Mouse (Mus musculus) erythroid progenitor cell, adult 5-6 weeks (primary cell): Measurements from ENCODE around the gene Ass1. TPM values are rescaled to one million over a fixed set of nuclear protein-coding genes. Genes with fewer than 3 reads are reported as not detected.
A peak's percentile ranks its signal among the peaks of the same experiment; 100 is the strongest.

Experiments used
- ATAC-seq: replicated peaks from 2 replicates; pipeline ENCODE4 v1.8.0; 2016; ENCODE audit warnings: moderate number of reproducible peaks, mild to moderate bottlenecking, moderate TSS enrichment, inconsistent platforms; ENCODE audit not compliant: poor library complexity, low FRiP score, severe bottlenecking
- total RNA-seq, 2 experiments: library from RNA; stranded (forward) in 1 of 2; stranded (reverse) in 1 of 2; fragments of 150-400 nt in 1 of 2; fragments of 186-747, 209-891 nt in 1 of 2; gene quantifications; 2 replicates each; pipeline versions ENCODE4 v1.2.3 to v1.2.4; 2015 to 2017; ENCODE audit warnings: low replicate concordance in 2 of 2

The Ass1 gene
- 5.0 and 15.1 TPM in 2 replicates for total RNA-seq (2015; ENCODE audit: low replicate concordance)
- total RNA-seq (2017; ENCODE audit: low replicate concordance): 3.9 and 6.1 TPM in 2 replicates

DNA sequence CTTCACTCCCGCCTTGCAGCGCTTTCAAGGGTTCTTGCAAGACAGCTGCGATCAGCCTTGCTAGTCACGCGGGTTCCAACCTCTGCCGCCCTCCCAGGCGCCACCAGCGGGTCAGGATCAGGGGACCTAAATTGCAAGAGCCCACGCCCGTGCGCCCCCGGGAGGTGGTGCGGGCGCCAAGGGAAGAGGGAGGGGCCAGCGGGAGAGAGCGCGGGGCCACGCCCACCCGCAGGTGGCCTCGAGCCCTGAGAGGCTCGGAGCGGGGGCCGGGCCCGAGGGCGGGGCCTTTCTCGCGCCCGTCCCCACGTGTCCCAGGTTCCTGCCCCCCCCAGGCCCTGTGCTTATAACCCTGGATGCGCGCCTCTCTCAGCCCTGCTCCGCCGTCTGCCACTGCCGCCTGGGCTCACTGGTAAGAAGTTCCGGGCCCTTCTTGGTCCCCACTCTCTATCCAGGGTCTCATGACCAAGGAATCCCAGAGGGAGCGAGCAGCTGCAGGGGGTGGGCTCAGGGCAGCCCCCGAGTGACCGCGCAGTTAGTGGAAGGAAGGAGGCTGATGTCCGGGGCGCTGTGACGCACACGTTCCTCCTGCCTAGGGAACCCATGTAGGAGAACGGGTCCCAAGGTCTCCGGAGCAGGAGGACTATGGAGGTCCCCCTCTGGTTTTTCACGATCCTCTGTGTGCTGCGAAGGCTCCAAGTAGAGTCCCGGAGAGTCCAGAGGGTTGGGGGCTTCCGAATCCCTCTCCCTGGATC is at the start of gene Ass1:
Gene Ass1 (plus strand): TSS at position 277 of the 752 bp plus-strand sequence.
- 0 out of 2 replicates have a peak, but pooled peaks have one; percentile 21 for ATAC-seq

DNA sequence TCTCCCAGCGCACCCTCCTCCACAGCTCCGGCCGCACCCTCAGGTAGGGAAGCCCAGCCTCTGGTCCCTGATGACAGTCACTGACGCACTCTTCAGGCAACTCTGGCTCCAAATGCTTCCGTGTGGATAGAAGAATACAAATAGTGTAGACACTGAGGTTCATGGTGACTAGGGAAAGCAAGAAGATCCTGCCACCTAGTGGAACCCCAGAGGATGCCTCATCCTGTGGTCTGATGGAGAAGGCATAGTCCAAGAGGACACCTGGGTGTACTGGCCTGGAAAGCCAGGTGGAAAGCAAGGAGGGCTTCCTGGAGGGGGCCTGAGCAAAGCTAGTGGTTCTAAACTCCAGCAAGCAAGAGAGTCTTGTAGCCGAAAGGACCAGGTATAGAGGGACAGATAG is 49.1 kb upstream of the Ass1 start:
- ATAC-seq: no peak

GRCm38 (mm10) chr2:31422576-31422975 is 47.4 kb upstream of the Ass1 start:
- ATAC-seq: no peak

DNA sequence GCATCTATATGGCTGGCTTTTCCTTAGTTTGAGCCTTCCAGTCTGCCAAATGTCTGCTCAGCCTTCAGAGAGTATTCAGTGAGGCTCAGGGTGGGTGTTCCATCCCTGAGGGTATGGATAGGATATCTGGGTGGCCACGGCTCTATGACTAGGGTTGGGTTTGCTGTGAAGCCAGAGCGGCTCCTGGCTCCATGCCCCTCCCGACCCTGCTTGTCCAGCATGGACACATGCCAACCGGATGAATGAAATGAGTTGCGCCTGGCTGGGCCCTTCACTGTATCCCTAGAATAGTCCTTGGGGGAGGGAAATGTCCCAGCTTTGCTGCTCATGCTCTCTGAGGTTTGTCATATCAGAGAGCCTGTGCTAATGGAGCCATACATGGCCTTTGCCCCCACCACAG is 38.5 kb upstream of the Ass1 start:
- ATAC-seq: no peak

DNA sequence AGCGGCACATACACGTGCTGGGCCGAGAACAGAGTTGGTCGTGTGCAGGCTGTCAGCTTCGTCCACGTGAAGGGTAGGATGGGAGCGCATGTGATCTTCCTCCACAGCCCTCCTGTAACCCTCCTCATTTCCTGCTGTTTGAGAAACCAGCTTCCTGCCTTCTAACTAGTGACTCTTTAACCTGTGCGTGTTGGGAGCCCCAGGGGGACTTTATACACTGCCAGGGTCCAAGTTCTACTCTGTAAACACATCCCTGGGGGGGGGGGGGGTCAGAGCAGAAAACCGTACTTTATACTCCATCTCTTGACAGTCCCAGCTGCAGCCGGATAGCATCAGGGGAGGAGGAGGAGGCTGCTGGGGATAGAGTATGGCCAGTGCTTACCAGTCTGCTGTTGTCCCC is 35.3 kb upstream of the Ass1 start:
- no peak for ATAC-seq

DNA sequence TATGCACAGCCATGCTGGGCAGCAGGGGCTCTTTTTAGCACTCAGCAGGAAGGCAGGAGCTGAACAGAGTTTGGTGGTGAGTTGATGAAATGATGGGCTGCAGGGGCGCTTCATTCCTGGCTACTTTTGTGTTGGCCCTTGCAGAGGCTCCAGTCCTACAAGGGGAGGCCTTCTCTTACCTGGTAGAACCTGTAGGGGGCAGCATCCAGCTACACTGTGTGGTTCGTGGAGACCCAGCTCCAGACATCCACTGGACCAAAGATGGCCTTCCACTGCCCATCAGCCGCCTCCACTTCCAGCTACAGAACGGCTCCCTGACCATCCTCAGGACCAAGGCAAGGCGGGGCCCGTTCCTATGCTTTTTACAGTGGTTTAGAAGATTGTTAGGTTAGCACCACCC is 34.4 kb upstream of the Ass1 start:
- no peak for ATAC-seq

DNA sequence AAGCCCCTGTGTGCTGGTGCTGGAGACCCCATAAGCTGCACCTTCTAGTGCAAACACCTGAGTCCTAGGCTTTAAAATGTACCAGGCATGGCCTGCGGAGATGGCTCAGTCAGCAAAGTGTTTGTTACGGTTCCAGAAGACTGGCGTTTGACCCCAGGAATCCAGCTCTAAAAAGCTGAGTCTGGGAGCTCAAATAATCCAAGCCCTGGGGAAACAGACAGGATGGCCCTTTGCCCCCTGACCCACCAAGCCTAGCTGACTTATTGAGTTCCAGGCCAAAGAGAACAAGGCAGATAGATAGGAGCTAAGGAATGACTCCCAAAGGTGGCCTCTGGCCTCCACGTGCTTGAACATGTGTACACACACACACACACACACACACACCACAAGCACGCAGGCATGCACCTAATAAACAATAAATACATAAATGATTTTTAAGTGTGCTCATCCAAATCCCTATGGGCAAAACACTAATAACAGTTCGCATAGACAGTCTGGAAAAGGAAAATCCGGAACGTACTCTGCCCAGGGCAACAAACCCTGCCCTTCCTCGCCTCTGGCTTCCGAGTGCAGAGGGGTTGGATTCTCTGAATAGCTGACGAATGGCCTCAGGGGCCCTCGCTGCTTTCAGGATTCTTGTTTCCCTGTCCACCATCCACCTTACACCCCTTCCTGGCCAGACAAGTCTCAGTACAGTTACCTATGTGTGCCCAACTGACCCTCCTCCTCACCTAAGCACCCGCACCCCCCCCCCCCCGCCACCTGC is 32.3 kb upstream of the Ass1 start:
- no peak for ATAC-seq

DNA sequence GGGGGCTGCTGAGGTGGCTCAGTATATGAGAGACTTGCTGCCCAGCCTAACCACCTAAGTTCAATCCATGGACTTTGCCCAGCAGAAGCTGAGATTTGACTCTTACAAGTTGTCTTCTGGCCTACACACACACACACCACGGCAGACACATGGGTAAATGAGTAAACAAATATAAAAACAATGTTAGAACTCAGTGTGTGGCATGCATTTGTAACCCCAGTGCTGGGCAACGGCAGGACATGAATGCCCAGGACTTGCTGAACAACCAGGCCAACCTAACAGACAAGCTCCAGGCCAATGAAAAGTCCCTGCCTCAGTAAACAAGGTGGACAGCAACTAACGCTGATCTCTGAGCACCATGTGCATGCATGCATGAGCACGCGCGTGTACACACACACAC is 30.4 kb upstream of the Ass1 start:
- ATAC-seq: no peak

GRCm38 (mm10) chr2:31442480-31443160 is 27.4 kb upstream of the Ass1 start:
- no peak for ATAC-seq

DNA sequence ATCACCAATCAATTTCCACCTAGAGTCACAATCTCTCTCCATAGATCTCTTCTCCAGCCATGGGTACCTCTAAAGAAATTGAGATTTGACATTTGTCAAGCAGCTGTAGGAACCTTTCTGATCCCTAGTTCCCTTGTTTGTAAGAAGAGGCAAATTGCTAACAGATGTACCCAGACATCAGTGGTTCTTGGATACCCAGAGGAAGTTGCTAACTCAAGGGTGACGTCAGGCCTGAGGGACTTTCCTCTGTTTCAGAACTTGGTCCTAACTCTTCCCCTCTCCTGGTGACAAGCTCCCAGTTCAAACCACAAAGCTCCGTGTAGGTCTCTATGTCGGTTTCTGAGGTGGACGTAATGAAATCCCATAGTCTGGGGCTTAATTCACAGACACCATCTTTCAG is 24.0 kb upstream of the Ass1 start:
- no peak for ATAC-seq

GRCm38 (mm10) chr2:31446456-31446855 is 23.6 kb upstream of the Ass1 start:
- no peak for ATAC-seq

DNA sequence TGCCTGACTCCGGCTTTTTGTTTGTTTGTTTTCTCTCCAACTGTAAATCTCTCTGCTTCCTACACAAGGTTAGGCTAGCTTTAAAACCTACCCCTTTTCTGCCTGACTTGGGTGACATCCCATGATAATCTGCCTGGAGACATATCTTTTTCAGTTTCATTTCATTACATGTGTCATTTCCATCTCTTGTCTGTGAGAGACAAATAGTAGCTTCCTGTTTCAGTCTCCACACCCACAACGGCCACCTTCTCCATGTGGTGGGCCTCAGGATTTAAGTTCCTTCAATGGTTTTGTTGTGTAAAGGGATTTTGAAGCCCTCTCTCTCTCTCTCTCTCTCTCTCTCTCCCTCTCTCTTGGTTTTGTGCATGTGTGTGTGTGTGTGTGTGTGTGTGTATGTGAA is 22.5 kb upstream of the Ass1 start:
- ATAC-seq: no peak

DNA sequence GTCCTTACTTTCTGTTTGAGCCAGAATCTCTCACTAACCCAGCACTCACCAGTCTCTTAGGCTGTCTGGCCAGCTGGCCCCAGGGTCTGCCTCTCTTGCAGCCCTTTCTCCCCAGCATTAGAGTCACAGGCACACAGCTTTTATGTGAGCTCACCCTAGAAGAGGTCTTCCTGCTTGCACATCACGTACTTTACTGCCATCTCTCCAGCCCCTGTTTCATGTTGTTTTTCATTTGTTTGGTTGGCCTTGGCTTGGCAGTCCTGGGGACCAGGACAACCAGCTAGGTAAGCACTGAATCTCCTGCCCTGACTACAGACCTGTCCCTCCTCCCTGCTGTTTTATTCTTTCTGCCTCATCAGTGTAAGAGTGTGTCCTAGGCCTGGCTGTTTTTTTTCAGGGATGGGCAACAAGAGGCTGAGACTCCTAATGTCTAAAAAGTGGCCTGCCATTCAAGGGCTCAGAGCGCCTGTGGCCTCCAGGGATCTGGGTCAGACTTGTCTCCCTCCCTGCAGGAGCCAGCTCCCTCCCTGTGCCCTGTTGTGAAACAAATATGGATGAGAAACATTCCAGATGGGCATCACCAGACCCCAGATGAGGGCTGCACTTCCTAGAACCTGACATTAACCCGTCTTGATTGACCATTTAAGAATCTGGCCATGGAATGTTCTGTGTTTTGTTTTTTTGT is 21.1 kb upstream of the Ass1 start:
- ATAC-seq: no peak

- no peak for ATAC-seq
These were observed 20.6 kb upstream of the Ass1 start for GRCm38 (mm10) chr2:31449441-31449815.

DNA sequence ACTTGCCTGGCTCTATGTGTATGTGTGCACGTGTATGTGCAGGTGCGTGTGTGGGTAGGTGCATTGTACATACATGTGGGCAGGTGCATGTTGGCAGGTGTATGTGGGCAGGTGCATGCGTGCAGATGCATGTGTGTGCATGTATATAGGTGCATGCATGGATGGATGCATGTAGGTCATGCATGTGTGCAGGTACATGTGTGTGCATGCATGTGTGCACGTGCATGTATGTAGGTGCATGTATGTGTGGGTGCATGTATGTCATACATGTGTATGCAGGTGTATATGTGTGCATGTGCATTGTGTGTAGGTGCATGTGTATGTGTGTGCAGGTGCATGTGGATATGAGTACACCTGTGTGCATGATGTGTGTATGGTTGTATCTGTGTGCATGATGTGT is 20.1 kb upstream of the Ass1 start:
- no peak for ATAC-seq

DNA sequence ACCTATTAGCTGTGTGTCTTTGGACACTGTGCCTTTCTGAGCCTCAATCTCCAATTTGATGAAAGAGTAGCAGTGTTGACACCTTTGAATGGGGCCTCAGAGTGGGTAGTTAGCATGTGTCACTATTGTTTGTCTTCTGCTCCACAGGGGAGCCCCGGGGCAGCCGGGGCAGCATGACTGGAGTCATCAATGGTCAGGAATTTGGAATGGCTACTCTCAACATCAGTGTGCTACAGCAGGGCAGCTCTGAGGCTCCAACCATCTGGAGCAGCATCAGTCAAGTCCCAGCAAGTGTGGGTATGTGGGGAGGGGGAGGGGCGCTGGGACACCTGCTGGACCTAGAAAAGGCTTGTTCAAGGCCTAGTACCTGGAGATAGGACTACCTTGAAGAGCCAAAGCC is 19.3 kb upstream of the Ass1 start:
- no peak for ATAC-seq

GRCm38 (mm10) chr2:31451530-31451929 is 18.5 kb upstream of the Ass1 start:
- ATAC-seq: no peak

DNA sequence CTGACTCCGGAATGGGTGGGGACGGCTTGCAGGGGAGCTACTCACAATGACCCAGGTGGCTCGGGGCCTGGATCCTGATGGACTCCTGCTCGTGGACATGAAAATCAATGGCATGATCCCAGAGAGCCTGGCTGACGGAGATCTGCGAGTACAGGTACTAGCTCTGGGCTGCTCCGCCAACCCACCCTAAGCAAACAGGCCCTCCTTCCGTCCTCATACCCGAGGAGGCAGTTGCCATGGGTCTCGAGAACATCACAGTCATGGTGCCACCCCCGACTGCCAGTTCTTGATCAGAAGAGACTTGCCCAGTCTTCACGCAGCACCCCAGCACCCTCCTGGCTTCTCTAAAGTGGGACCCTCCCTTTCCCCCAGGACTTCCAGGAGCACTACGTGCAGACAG is 17.0 kb upstream of the Ass1 start:
- ATAC-seq: no peak

GRCm38 (mm10) chr2:31453559-31454177 is 16.3 kb upstream of the Ass1 start:
- no peak for ATAC-seq

GRCm38 (mm10) chr2:31454280-31454679 is 15.7 kb upstream of the Ass1 start:
- ATAC-seq: no peak
